Mouse (Mus musculus) brain, adult 2 months (tissue): Measurements from ENCODE around the gene Mad1l1.
A peak's percentile ranks its signal among the peaks of the same experiment; 100 is the strongest.

Experiments
- DNase-seq: peaks from one replicate; pipeline ENCODE4 v3.0.0; 2011; ENCODE audit warnings: low read depth, low spot score

Gene Mad1l1

DNA sequence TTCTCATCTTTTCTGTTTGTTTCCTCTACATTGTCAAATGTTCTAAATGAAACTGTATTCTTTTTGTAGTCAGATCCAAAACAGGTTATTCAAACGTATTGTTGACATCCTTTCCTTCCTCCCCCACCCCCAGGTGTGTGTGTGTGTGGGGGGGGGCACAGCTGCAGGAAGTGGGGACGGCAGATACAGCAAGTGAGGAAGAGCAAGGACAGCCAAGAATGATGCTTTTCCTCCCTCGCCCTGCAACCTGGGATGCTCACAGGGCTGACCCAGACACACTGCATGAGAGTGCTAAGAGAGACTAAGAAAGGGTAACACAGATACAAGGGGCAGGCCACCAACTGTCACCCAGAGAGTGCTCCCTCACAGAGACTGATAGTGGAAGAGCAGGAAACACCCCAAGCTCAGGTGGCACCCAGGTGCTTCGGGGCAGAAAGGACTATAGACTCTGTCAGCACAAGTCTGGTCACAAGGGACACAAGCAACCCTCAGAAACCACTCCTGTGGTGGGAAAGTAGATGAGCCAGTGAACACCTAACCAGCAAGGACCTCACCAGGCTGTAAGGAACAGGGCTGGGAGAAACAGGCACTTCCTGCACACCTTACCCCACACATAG lies 105.8 kb downstream of the Mad1l1 start:
- no peak for DNase-seq

DNA sequence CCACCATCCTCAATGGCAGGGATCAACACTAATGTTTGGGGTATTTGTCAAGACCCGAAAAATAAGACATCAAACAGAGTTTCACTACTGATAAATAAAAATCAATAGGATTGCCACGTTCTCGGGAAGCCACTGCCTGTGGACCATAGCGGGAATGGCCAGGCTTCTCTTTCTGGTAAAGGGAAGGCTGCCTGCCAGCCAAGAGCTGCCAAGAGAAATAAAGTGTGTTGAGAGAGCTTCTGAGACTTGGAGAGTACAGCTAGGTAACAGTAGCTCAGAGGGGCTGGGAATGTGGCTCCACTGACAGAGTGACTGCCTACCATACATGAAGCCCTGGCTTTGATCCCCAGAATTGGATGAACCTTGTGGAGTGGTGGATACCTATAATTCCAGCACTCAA lies 108.4 kb downstream of the Mad1l1 start:
- no peak for DNase-seq

GRCm38 (mm10) chr5:140210417-140211184 lies 110.8 kb downstream of the Mad1l1 start:
- no peak for DNase-seq

GRCm38 (mm10) chr5:140208743-140209409 lies 112.5 kb downstream of the Mad1l1 start:
- peak; percentile 72 for DNase-seq

GRCm38 (mm10) chr5:140206726-140207703 lies 114.3 kb downstream of the Mad1l1 start:
- no peak for DNase-seq

- DNase-seq: no peak
Observed at GRCm38 (mm10) chr5:140205991-140206390, 115.4 kb downstream of the Mad1l1 start.

DNA sequence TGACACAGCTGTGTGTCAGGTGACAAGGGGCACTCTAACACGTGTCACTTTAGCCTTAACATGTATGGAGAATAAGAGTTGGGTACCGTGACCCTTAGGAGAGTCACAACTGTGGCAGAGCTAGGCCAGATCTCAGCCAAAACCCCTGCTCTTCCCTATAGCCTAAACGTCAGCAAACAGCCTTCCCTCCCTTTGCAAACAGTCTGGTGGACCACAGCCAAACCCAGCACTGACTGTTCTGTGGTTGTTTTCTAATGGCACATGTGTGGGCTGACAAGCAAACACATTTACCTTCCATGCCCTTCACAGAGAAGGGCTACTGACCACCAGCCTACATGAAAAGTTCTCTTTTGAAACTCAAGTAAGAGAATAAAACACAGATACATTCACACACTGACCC lies 116.9 kb downstream of the Mad1l1 start:
- DNase-seq: no peak

- DNase-seq: no peak
Observed at GRCm38 (mm10) chr5:140204037-140204436, 117.3 kb downstream of the Mad1l1 start.

GRCm38 (mm10) chr5:140202451-140202850 lies 118.9 kb downstream of the Mad1l1 start:
- no peak for DNase-seq

- no peak for DNase-seq
Observed at GRCm38 (mm10) chr5:140201566-140201965, 119.8 kb downstream of the Mad1l1 start.

GRCm38 (mm10) chr5:140201109-140201508 lies 120.2 kb downstream of the Mad1l1 start:
- DNase-seq: no peak

- peak; percentile 76 for DNase-seq
Observed at GRCm38 (mm10) chr5:140197705-140198104, 123.6 kb downstream of the Mad1l1 start.

GRCm38 (mm10) chr5:140196446-140196845 lies 124.9 kb downstream of the Mad1l1 start:
- no peak for DNase-seq

GRCm38 (mm10) chr5:140194173-140194572 lies 127.2 kb downstream of the Mad1l1 start:
- DNase-seq: peak; percentile 94

- DNase-seq: no peak
Observed at GRCm38 (mm10) chr5:140191539-140191938, 129.8 kb downstream of the Mad1l1 start.

- DNase-seq: no peak
Observed at GRCm38 (mm10) chr5:140186351-140186750, 135.0 kb downstream of the Mad1l1 start.

- DNase-seq: no peak
Observed at GRCm38 (mm10) chr5:140185757-140186156, 135.6 kb downstream of the Mad1l1 start.

GRCm38 (mm10) chr5:140183387-140183786 lies 138.0 kb downstream of the Mad1l1 start:
- peak; percentile 46 for DNase-seq

DNA sequence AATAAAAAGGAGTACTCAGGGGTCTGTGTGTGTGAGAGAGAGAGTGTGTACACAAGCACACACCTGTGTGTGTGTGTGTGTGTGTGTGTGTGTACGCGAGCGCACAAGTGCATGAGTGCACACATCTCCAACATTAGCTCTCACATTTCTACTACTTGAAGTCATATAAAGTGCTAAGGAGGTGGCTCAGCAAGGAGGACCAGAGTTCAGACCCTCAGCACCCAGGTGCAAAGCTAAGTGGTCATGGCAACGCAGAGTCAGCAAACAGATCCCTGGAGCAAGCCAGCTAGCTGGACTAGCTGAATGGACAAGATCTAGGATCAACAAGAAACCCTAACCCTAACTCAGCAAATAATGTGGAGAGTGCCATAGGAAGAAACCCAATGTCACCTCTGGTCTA lies 139.0 kb downstream of the Mad1l1 start:
- no peak for DNase-seq

DNA sequence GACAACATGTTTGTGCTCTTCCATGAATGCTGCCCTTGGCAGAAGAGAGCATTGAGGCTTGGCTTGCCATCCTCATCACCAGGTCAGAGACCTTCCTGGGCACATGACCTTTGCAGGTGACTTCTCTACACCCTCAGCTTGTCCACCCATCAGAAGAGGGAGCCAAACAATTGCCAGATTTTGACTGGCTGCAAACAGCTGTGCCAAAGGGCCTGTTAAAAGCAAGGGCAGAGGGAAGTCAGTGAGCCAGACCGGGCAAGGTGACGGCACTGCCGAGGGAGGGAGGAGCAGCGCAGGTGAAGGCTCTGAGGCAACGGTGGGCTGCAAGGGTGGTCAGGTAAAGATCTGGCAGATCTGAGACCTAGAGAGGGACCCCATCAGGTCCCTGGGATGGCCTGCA lies 141.3 kb downstream of the Mad1l1 start:
- no peak for DNase-seq

GRCm38 (mm10) chr5:140178058-140178690 lies 143.2 kb downstream of the Mad1l1 start:
- DNase-seq: peak; percentile 73
